Mouse (Mus musculus) liver, embryonic 14.5 days (tissue): ENCODE measurements around the gene Foxj2.

Experiments used
- CTCF ChIP-seq: IDR thresholded peaks from 2 replicates; pipeline ENCODE4 v1.5.1; 2016; ENCODE audit warnings: antibody characterized with exemption, low read depth, control low read depth
- EP300 ChIP-seq: IDR thresholded peaks from 2 replicates; pipeline ENCODE4 v1.6.1; 2016; ENCODE audit warnings: antibody characterized with exemption, low read depth

GRCm38 (mm10) chr6:122828086-122828485, 8.4 kb downstream of the Foxj2 start:
- TF ChIP-seq EP300, result no peak
- peak; percentile 87 for TF ChIP-seq CTCF
